Mouse (Mus musculus): Measurements from ENCODE around the gene Ctnnb1.

Gene Ctnnb1

DNA sequence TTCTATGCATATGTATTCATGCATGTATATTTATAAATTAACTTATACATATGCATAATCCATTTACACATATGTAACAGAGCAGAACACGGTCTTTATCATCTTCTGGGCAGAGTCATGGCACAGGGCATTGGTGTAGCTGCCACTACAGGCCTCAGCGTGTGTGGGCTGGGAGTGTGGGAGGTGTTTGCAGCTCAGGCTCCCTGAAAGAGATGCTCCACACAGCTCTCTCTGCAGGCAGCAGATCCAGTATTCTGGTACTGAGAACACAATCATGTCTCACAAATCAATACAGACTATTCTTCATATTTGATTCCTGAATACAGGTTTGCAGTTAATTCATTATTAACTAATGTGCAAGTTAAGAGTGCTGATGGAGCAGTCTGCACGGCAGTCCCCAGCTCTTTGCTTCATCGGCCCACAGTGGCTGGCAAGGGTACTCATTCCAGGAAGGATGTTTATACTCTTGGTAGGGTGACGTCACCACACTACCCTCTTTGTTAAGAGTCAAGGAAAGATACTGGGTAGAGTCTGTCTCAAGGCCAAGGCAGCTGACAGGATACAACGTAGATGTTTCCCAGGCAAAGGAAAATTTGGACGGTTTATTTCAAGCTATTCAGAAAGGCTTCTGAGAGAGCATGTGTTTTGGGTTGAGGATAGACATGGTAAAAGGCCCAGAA is 71.8 kb downstream of the Ctnnb1 start:
- DNase-seq (ENCODE audit: extremely low spot score): no peak

- no peak for DNase-seq (ENCODE audit: extremely low spot score)
Measured at GRCm38 (mm10) chr9:121001681-121002540, 72.9 kb downstream of the Ctnnb1 start.

DNA sequence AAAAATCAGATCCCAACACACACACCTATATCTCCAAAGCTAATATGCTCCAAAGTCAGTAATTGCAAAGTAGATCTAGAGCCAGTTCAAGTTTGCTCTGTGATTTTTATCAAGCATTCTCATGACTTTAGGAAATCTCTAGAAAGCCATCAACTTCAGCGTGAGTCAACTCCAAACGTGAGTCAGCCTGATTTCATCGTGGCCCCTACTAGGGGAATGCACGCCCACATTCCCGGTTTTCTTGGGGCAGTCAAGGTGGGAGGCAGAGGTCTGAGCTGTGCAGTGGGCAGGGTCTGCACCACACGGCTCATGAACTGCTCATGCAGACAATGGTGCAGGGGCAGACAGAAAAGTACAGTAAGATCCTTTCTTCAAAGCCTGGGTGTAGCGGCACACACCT is 76.9 kb downstream of the Ctnnb1 start:
- no peak for DNase-seq (ENCODE audit: extremely low spot score)

All from embryo, embryonic 9.5 days (tissue).